Mouse (Mus musculus) c-Kit-positive CD71-positive TER-119-negative erythroid progenitor cells, embryonic 14.5 days (primary cell): ENCODE data around the gene Csgalnact2.

Experiments used
- DNase-seq: peaks from one replicate; pipeline ENCODE4 v3.0.0-alpha.2; 2013; ENCODE audit warnings: low read depth

The Csgalnact2 gene

DNA sequence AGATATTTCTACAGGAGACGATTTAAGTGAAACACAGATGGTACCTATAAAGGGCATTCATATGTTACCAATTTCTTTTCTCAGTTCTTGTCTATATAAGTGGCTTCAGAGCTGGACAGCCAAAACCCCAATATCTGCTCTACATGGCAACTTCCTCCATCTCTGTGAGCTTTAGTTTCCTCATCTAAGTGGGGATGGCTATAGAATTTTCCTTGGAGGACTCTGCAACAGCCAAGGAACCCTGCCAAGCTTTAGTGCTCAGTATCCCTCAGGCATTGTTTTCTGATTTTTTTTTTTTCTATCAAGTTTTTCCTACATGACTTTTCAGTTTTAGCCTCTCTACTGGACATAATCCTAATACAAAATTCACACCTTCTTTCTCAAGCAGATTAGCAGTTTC is 4.5 kb downstream of the Csgalnact2 start:
- no peak for DNase-seq

GRCm38 (mm10) chr6:118130022-118130421 is 8.9 kb downstream of the Csgalnact2 start:
- no peak for DNase-seq

- no peak for DNase-seq
Observed at GRCm38 (mm10) chr6:118127827-118128487, 11.0 kb downstream of the Csgalnact2 start.

- no peak for DNase-seq
Observed at GRCm38 (mm10) chr6:118127198-118127597, 11.7 kb downstream of the Csgalnact2 start.

- DNase-seq: no peak
Observed at GRCm38 (mm10) chr6:118126577-118126976, 12.4 kb downstream of the Csgalnact2 start.

- DNase-seq: no peak
Observed at GRCm38 (mm10) chr6:118122767-118123166, 16.2 kb downstream of the Csgalnact2 start.

DNA sequence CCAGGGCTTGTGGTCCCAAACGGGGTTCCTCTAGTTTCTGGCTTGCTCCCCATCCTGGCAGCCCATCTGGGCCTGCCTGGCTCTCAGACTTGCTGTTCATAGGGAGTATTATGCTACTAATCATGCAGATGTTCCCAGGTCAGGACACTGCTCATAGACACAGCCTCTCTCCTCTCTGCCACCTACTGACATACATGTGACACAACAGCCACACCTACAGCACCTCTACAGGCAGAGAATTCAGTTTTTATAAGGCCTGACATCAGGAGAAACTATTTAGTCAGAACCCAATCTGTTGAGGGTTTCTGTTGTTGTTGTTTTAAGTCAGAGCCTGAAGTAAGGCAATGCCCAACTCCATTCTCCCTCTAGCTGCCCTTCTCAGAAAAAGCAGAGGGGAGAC is 27.1 kb downstream of the Csgalnact2 start:
- DNase-seq: no peak

GRCm38 (mm10) chr6:118099311-118099802 is 39.6 kb downstream of the Csgalnact2 start:
- peak; percentile 4 for DNase-seq

- no peak for DNase-seq
Observed at GRCm38 (mm10) chr6:118097765-118098365, 41.1 kb downstream of the Csgalnact2 start.

- DNase-seq: no peak
Observed at GRCm38 (mm10) chr6:118090827-118091226, 48.1 kb downstream of the Csgalnact2 start.

GRCm38 (mm10) chr6:118088750-118089440 is 50.0 kb downstream of the Csgalnact2 start:
- no peak for DNase-seq

DNA sequence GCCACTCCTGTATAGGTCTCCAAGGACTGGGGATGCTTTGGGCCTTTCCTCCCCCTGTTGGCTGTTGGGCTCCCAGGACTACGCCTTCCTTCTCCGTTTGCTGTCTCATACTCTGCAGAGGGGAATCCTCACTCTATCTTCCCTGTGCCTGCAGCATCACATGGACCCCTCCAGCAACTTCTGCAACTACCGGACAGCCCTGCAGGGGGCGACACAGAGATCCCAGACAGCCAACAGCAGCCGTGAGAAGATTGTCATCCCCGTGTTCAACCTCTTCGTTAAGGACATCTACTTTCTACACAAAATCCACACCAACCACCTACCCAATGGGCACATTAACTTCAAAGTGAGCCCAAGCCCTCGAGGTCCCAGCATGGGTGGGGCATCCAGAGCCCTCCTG is 51.0 kb downstream of the Csgalnact2 start:
- no peak for DNase-seq

- no peak for DNase-seq
Observed at GRCm38 (mm10) chr6:118084596-118084995, 54.3 kb downstream of the Csgalnact2 start.

GRCm38 (mm10) chr6:118083608-118084007 is 55.3 kb downstream of the Csgalnact2 start:
- no peak for DNase-seq

GRCm38 (mm10) chr6:118082384-118082783 is 56.6 kb downstream of the Csgalnact2 start:
- no peak for DNase-seq

GRCm38 (mm10) chr6:118080711-118081110 is 58.2 kb downstream of the Csgalnact2 start:
- no peak for DNase-seq

DNA sequence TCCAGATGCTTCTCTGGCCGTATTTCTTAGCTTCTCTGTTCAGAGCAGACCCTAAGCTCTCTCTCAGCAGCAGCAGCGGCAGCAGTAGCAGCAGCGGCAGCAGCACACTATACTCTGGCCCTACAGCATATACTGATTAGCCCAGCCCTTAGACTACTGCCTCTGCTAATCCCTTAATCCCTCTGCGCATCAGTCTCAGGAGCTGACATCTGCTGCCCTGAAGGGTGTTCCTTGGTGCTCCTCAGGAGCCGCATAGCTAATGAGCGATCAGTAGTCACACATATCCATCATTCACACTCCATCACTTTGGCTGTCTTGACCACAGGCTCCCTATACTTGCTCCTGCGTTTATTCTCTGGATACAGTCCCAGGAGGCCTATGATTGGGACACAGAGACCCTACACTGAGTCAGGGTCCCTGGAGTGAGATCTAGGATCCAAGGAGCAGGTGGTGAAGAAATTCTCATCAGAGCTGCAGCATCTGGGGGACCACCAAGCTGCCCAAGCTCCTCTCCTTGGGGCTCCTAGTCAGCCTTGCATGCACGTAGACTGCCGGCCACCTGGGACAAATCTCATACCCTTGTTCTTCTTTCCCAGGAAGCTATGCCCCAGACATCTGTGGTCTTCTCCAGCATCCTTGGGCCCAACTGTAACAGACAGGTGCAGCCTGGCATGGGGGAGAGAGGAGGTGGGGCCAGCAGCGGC is 59.0 kb downstream of the Csgalnact2 start:
- DNase-seq: no peak

GRCm38 (mm10) chr6:118079292-118079691 is 59.6 kb downstream of the Csgalnact2 start:
- no peak for DNase-seq

DNA sequence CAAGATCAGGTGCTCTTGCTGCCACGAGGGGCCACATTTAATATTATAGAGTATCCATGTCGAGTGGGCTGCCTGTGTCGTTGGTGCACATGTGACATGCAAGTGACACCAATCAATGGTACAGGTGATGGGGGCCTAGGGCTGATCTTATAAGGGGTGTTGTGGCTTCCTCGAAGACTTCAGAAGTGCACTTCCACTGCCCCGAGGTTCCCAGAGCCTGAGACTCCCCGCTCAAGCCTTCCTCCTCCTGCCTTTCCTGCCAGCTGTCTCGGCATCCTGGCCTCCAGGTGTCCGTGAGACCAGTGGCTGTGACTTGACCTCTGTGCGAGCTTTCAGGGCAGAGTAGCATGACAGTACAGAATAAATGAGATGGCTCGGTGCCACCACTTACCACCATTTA is 60.2 kb downstream of the Csgalnact2 start:
- DNase-seq: no peak

DNA sequence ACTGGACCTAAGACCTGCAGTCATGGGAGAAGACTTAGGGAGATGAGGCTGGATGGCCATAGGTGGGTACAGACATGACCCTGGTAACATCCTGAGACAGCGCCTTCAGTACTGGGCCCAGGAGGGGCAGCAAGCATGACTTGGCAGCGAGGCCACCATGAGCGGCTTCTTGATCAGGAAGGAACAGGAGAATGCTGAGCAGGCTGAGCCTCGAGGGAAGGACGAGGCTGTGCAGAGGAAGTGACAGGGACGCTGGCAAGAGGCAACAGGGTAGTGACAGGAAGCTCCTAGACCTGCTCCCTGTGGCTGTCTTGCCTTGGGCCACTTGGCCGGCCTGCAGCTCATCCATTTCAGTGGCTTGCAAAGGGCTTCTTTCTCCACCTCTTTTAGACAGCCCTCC is 61.5 kb downstream of the Csgalnact2 start:
- DNase-seq: no peak

DNA sequence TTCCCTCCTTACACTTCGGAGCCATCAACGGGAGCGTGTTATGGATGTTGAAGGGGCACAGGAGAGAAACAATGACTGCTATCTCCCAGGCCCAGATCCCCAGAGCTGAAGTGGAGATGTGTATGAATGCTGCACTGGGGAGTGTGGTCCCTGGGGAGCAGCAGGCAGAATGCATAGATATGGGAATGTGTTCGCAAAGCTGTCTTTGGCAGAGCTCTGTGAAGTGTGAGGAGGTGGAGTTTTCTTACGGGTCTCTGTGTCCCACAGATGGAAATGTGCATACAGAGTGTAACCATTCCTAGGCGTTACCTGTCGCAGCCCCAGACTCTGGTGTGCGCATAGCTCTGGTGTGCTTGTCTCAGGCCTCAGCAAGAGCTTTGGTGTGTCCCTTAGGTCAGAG is 62.2 kb downstream of the Csgalnact2 start:
- no peak for DNase-seq

GRCm38 (mm10) chr6:118076256-118076655 is 62.7 kb downstream of the Csgalnact2 start:
- no peak for DNase-seq

DNA sequence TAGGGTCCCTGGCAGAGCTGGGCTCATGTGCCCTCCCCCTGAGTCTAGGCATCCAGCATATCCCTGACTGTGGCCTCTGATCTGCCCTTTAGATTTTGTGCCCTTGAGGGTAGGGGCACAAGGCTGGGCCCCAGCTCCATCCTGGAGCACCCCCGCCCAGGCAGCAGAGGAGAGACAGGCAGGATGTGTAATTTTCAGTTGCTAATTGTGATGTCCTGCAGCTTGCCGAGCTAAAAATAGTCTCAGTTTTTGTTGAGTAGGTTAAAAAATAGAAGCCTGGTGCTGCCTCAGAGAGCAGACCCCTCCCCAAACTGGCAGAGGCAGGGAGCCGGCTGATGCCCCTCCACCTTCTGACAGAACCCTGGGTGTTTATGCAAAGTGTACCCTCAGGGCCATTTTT is 64.8 kb downstream of the Csgalnact2 start:
- no peak for DNase-seq
